Mouse (Mus musculus) bone marrow macrophage, adult 2 months (primary cell): ENCODE measurements around the gene Itpripl2.

ENCODE experiments used
- CTCF ChIP-seq: IDR thresholded peaks from 2 replicates; pipeline ENCODE4 v1.5.1; 2012; ENCODE audit warnings: low read depth, mild to moderate bottlenecking, low read length, moderate library complexity
- POLR2A ChIP-seq: IDR thresholded peaks from 2 replicates; pipeline ENCODE4 v1.6.1; 2012; ENCODE audit warnings: mild to moderate bottlenecking, low read depth, low read length, borderline replicate concordance

DNA sequence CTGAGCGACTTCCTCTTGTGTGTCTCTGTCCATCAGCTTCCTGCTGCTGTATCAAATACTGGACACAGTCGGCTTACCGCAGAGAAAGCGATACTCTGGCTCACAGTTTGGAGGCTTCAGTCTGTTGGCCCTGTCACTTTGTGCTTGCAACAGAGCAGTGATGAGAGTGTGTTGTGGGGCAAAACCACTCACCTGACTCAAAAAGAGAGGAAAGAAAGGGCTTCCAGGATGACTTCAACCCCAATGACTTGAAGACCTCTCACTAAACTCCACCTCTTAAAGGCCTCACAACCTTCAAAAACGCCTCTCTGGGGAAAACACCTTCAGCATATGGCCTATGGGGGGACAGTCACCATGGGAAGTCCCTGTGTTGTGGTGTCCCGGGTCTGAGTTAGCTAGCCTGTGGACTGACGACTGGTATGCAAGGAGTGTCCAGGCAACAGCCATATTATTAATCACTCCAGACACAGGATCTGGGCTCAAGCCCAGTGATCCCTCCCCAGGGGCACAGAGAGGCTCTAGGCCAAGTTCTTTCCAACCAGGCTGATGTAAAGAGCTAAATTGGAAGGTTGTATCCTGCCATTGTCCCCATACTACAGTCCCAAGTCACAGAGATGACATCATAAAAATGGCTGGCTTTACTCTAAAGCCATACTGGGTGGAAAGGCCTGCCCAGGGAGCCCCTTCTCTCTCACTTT, 16.6 kb downstream of the Itpripl2 start:
- TF ChIP-seq CTCF (no peak), POLR2A (no peak)
